Mouse (Mus musculus) thymus, postnatal 4 days (tissue): ENCODE measurements at regions not wholly inside any gene's neighbourhood (a gene's known extent, or its start where the extent isn't known, plus 50 kb on each side); places are given as distances from the start of the nearest gene placed in this dataset.
A peak's percentile ranks its signal among the peaks of the same experiment; 100 is the strongest.

Experiments
- DNase-seq: peaks from one replicate; pipeline ENCODE4 v3.0.0; 2021

GRCm38 (mm10) chr1:13424524-13424923, 2010.6 kb downstream of the A830018L16Rik start:
- DNase-seq = no peak

DNA sequence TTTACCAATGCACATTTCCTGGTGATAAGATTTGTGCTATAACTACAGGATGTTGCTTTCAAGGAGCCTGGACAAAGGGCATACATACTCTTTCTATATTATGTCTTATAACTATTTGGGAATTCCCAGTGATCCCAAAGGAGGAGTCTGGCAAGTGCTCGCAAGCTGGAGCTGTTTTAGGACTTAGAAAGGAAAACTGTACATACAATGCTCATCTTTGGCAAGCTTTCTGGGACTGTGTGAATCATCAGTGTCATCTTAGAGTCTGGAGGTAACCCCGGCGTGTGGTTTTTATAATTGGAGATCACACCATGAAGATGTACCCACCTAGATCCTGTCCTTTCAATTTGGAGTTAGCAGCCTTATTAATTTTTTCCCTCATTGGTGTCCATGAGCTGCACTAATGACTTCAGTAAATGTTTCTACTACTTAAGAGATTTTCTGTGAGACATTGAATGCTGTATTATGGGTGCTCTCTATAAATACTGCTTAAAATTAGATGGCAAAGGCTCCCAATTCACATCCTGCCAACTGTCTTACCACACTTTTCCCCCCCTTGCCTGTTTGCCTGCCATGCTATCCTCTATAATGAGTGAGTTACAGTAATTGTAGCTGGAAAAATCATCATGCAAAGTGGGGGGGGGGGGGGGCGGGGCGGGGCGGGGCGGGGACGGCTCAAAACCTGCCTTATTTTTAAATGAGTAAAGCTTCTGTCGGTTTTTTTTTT, 2011.9 kb downstream of the A830018L16Rik start:
- no peak for DNase-seq

DNA sequence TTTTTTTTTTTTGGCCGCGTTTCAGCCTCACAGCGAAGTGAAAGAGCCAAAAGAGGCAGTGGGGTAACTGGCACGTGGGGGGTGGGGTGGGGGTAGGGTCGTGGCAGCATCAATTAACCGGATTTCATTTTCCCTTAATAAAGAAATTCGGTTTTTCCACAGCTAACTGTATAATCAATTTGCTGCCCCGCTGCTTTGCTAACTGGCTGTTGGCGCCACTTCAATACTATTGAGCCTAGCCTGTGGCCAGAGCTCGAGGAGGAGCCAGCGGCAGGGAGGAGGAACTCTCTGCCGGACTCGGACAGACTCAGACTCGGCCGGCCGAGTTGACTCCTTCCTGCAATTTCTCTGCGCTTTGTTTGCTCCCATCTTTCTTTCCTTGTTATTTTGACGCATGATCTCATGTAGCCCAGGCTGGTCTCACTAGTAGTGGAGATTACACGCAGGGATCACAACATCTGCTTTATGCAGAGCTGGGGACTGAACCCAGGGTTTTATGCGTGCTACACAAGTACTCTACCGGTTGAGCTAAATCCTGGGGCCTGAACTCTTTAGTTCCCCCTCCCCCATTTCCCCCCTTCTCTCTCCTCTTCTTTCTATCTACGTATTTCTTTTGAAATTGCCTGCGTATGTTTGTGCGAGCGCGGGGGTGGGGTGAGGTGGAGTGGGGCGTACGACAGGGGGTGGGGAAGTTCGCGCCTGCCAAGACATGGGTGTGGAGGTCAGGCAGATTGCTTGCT, 2012.6 kb downstream of the A830018L16Rik start:
- peak; percentile 74 for DNase-seq

- no peak for DNase-seq
These were observed 2013.1 kb downstream of the A830018L16Rik start for GRCm38 (mm10) chr1:13427068-13427434.

- DNase-seq = no peak
These were observed 2013.7 kb downstream of the A830018L16Rik start for GRCm38 (mm10) chr1:13427501-13428207.

GRCm38 (mm10) chr1:13437747-13438394, 2024.0 kb downstream of the A830018L16Rik start:
- DNase-seq = no peak

- DNase-seq = no peak
These were observed 2028.5 kb downstream of the A830018L16Rik start for GRCm38 (mm10) chr1:13442366-13442765.

- no peak for DNase-seq
These were observed 2040.6 kb downstream of the A830018L16Rik start for GRCm38 (mm10) chr1:13454534-13454933.

DNA sequence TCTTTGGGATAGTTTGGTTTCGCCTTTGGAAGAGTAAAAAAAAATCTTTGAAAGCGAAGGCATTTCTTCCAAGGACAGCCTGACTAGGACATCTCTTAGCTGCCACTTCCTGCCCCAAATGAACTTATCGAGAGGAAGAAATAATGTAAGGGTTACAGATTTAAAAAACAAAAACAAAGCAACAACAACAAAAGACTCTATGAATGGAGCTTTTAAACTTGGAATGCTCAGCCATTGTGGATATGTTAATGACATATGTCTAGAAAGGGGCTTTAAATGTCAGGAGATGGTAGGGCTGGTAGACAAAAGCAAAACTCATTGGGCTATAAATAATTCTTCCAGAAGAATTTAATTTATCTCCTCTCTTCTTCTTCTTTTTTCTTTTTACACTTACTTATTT, 2041.7 kb downstream of the A830018L16Rik start:
- DNase-seq = no peak

- no peak for DNase-seq
These were observed 2050.4 kb downstream of the A830018L16Rik start for GRCm38 (mm10) chr1:13464311-13464710.

DNA sequence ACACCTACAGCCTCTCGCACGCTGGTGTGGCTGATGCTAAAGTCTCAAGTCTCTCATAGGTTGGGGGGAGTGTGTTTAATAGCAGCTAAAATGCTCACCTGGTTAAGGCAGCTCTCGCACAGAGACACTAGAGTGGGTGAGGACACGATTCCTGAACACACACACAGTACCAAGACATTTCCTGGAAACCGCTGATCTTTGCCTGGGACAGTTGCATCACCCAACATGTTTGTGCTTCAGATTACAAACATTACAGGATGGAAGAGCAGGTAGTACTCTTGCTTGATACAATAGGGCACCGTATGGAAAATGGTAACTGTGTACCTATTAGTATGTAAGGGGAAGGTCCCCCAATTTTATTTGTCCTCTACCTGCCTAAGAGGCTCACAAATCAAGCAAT, 2053.3 kb downstream of the A830018L16Rik start:
- no peak for DNase-seq

- DNase-seq = no peak
These were observed 2054.2 kb downstream of the A830018L16Rik start for GRCm38 (mm10) chr1:13467886-13468630.

GRCm38 (mm10) chr1:13494727-13495404, 2081.0 kb downstream of the A830018L16Rik start:
- peak; percentile 27 for DNase-seq

DNA sequence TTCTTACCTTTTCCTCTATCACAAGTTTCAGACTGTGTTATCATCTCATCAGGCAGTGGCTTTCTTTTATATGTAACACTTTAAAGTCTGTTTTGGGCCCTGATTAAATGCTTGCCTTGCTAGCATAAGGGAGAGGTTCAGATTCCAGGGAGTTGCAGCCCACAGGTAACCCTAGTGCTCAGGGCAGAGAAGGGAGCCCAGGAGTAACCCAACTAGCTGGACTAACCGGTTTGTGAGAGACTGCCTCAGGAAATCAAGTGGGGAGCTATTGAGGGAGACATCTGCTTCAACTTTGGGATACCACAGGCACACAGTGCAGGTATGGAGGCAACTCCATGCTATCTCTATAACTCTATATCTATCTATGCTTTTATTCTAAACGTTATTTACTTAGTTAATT, 2082.5 kb downstream of the A830018L16Rik start:
- no peak for DNase-seq

DNA sequence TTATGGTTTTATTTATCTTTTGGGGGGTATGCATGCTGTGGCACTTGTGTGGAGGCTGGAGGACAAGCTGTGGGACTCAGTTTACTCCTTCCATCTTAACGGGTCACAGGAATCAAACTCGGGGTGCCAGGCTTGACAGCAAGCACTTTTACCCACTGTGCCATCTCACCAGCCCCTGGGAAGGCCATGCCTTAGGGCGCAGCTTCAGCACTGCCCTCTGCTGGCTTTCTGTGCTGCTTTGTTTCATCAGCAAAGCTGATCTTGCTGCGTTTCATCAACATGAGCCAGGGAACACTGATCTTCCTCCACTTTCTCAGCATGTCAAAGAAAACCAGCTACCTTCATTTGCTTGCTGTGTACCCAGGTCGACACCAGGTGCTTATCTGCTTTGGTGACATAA, 2086.6 kb downstream of the A830018L16Rik start:
- peak; percentile 86 for DNase-seq

DNA sequence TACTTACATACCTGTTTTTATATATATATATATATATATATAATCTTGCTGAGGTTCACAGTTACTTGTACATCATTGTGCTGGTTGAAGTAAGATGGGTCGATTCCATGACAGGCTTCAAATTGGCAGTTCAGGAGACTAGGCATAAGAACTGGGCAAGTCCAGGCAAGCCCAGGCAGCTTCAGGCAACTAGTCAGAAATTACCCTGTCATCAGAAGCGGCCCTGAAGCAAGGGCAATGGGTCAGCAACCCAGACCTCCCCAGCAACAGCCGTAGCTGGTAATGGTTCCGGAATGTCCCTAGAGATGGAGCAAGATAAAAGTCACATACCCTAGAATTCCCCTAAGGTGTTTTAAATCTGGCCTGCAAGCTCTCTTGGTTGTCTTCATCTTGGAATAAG, 2088.0 kb downstream of the A830018L16Rik start:
- DNase-seq = no peak

DNA sequence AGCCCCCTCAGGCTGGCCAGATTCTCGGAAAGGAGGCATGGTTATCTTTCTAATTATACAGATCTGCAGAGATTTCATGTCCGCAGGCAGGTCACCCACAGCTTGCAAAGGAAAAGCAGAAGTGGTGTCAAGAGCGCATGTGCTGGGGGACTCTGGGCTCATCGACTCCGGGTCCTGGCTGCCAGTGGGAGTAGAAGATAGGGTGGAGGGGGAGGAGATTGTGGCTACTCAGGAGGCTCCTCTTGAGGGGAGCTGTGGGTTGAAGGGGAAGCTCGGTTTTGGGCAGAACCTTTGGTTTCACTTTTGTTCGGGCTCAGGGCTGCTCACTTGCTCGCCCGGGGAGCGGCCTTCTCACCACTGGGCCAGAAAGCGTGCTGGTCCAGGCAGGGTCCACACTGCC, 2099.9 kb downstream of the A830018L16Rik start:
- DNase-seq = peak; percentile 25
